Mouse (Mus musculus) myocyte (in vitro differentiated cells): ENCODE results near the gene Helt. TPM values are rescaled to one million over a fixed set of nuclear protein-coding genes. Genes with fewer than 3 reads are reported as not detected.

Source experiments
- H3K27me3 ChIP-seq: one replicate; pipeline ENCODE4 v1.6.1; 2011; ENCODE audit not compliant: control insufficient read depth, insufficient read depth, insufficient read length
- H3K36me3 ChIP-seq: one replicate; pipeline ENCODE4 v1.6.1; 2011; ENCODE audit not compliant: control insufficient read depth, insufficient read depth
- H3K4me2 ChIP-seq: one replicate; pipeline ENCODE4 v1.6.1; 2011; ENCODE audit warnings: low read depth, control low read depth
- H3K4me3 ChIP-seq: one replicate; pipeline ENCODE4 v1.5.1; 2011; ENCODE audit warnings: mild to moderate bottlenecking, control low read depth, moderate library complexity
- H3K79me2 ChIP-seq: one replicate; pipeline ENCODE4 v1.6.1; 2011; ENCODE audit not compliant: control insufficient read depth, insufficient read depth
- H3ac ChIP-seq: one replicate; pipeline ENCODE4 v1.6.1; 2011; ENCODE audit not compliant: control insufficient read depth, insufficient read length
- CEBPB ChIP-seq: IDR thresholded peaks from 2 replicates; pipeline ENCODE4 v1.6.1; 2011; ENCODE audit warnings: mild to moderate bottlenecking, moderate library complexity; ENCODE audit not compliant: poor library complexity, insufficient read depth, severe bottlenecking
- E2F4 ChIP-seq: IDR thresholded peaks from one replicate; pipeline ENCODE4 v1.6.1; 2011; ENCODE audit warnings: mild to moderate bottlenecking, control low read depth, moderate library complexity; ENCODE audit not compliant: insufficient read depth
- MAX ChIP-seq: IDR thresholded peaks from one replicate; pipeline ENCODE4 v1.6.1; 2011; ENCODE audit warnings: low read depth, mild to moderate bottlenecking, control low read depth
- MYOD1 ChIP-seq, 3 experiments: IDR thresholded peaks; one replicate each; pipeline ENCODE4 v1.6.1; 2011; ENCODE audit warnings: control low read depth in 2 of 3, low read depth in 2 of 3, mild to moderate bottlenecking in 2 of 3, moderate library complexity in 1 of 3; ENCODE audit not compliant: insufficient read length in 2 of 3, control insufficient read depth in 1 of 3
- MYOG ChIP-seq, 3 experiments: IDR thresholded peaks; one replicate each; pipeline ENCODE4 v1.6.1; 2011; ENCODE audit warnings: control low read depth in 2 of 3, low read depth in 2 of 3, mild to moderate bottlenecking in 2 of 3; ENCODE audit not compliant: insufficient read length in 2 of 3, control insufficient read depth in 1 of 3, insufficient read depth in 1 of 3
- POLR2A ChIP-seq: IDR thresholded peaks from one replicate; pipeline ENCODE4 v1.6.1; 2011; ENCODE audit warnings: low read depth, mild to moderate bottlenecking, control low read depth, moderate library complexity; ENCODE audit not compliant: insufficient read length
- POLR2AphosphoS2 ChIP-seq: IDR thresholded peaks from one replicate; pipeline ENCODE4 v1.6.1; 2011; ENCODE audit warnings: low read depth, control low read depth; ENCODE audit not compliant: insufficient read length
- REST ChIP-seq: IDR thresholded peaks from one replicate; pipeline ENCODE4 v1.6.1; 2011; ENCODE audit warnings: mild to moderate bottlenecking, control low read depth, moderate library complexity; ENCODE audit not compliant: insufficient read depth, insufficient read length
- SRF ChIP-seq: IDR thresholded peaks from one replicate; pipeline ENCODE4 v1.6.1; 2011; ENCODE audit warnings: low read depth; ENCODE audit not compliant: control insufficient read depth, insufficient read length
- TCF12 ChIP-seq: IDR thresholded peaks from one replicate; pipeline ENCODE4 v1.6.1; 2011; ENCODE audit warnings: mild to moderate bottlenecking, control low read depth; ENCODE audit not compliant: poor library complexity, insufficient read depth, severe bottlenecking
- TCF3 ChIP-seq: IDR thresholded peaks from one replicate; pipeline ENCODE4 v1.6.1; 2011; ENCODE audit warnings: low read depth, control low read depth; ENCODE audit not compliant: insufficient read length
- USF1 ChIP-seq: IDR thresholded peaks from one replicate; pipeline ENCODE4 v1.6.1; 2011; ENCODE audit warnings: low read depth, mild to moderate bottlenecking, control low read depth, moderate library complexity
- polyA plus RNA-seq: library from polyadenylated mRNA; unstranded; fragments of >200 nt; fragmentation: generic; extraction: Trizol; gene quantifications from one replicate; pipeline ENCODE4 v1.2.1, GENCODE M21; 2012; ENCODE audit warnings: missing spikeins

Gene Helt
- polyA plus RNA-seq, 1 experiment = not detected

- no peak overlapping the region for H3K4me2 ChIP-seq
- no peak overlapping the region for H3ac ChIP-seq
- H3K36me3 ChIP-seq = no peaks in the 10 kb centered on the region
- H3K27me3 ChIP-seq = peaks cover 66% of the 10 kb centered on the region
- no peak overlapping the region for H3K4me3 ChIP-seq
- TF ChIP-seq CEBPB (no peak), MYOD1 (IDR thresholded peaks at IDR 0.05; ENCODE audit: control insufficient read depth in 1 of 3, insufficient read length in 2 of 3, low read depth in 2 of 3) (no peak), TCF12 (no peak), SRF (no peak), POLR2AphosphoS2 (no peak), MYOG (IDR thresholded peaks at IDR 0.05; ENCODE audit: control insufficient read depth in 1 of 3, insufficient read depth in 1 of 3, insufficient read length in 2 of 3, low read depth in 2 of 3) (no peak), USF1 (no peak), E2F4 (no peak), TCF3 (no peak)
- no peaks in the 10 kb centered on the region for H3K79me2 ChIP-seq
Measured at GRCm38 (mm10) chr8:46295101-46295534, 647 bp upstream of the Helt start.

DNA sequence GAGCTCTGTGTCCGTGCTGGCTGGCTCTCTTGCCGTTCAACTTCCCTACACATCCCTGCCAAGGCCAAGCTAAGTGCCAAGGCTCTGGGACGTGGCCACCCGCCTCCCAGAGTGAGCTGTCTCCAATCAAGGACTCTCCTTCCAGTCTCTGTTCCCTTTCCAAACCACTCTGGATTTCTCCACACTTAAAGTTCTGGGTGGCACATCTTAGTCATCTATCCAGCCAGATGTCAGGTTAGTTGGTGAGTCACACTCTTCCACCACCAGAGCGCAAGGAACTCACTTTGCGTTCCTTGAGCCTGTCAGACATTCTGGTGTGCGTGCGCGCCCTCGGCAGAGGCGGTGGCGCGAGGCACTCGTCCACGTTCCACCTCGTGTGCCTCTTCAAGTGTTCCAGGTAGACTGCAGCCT lies 725 bp downstream of the Helt start:
- Histone ChIP-seq H3K4me2 (peak overlapping the region; percentile 30), H3ac (no peak overlapping the region), H3K27me3 (peaks cover 64% of the 10 kb centered on the region), H3K36me3 (no peaks in the 10 kb centered on the region), H3K79me2 (no peaks in the 10 kb centered on the region), H3K4me3 (no peak overlapping the region)
- no peak for TF ChIP-seq MYOG (IDR thresholded peaks at IDR 0.05; ENCODE audit: control insufficient read depth in 1 of 3, insufficient read depth in 1 of 3, insufficient read length in 2 of 3, low read depth in 2 of 3)
- no peak for TF ChIP-seq POLR2A
- TF ChIP-seq SRF = no peak
- TF ChIP-seq POLR2AphosphoS2 = no peak
- no peak for TF ChIP-seq TCF3
- no peak for TF ChIP-seq TCF12
- no peak for TF ChIP-seq REST
- no peak for TF ChIP-seq E2F4
- no peak for TF ChIP-seq MYOD1 (IDR thresholded peaks at IDR 0.05; ENCODE audit: control insufficient read depth in 1 of 3, insufficient read length in 2 of 3, low read depth in 2 of 3)
- TF ChIP-seq USF1 = no peak
- TF ChIP-seq MAX = no peak
- no peak for TF ChIP-seq CEBPB

DNA sequence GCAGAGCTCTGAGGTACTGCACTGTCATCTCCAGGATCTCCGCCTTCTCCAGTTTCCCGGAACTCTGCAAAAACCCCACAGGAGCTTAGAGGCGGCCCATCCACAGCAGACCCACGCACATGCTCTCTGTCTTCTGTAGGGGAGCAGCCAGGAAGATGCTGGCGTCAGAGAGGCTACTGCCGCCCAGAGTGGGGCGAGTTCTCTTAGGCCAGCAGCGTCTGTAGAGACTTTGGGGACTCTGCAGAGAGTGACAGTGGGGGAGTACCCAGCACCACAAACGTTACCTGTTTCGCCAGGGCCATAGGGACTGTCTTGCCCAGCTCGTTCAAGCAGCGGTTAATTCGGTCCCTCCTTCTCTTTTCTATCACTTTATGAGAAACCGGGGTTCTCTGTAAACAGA lies 1.3 kb downstream of the Helt start:
- Histone ChIP-seq H3K36me3 (no peaks in the 10 kb centered on the region), H3K4me3 (no peak overlapping the region), H3K27me3 (peaks cover 65% of the 10 kb centered on the region), H3K4me2 (peak overlapping the region; percentile 30), H3ac (no peak overlapping the region), H3K79me2 (no peaks in the 10 kb centered on the region)
- TF ChIP-seq USF1 (no peak), REST (no peak), TCF12 (no peak), POLR2AphosphoS2 (no peak), POLR2A (no peak), SRF (no peak)

- no peak for TF ChIP-seq REST
- TF ChIP-seq CEBPB = no peak
- no peak for TF ChIP-seq TCF12
- Histone ChIP-seq H3K4me3 (no peak overlapping the region), H3K79me2 (no peaks in the 10 kb centered on the region), H3K4me2 (no peak overlapping the region), H3ac (no peak overlapping the region), H3K36me3 (no peaks in the 10 kb centered on the region), H3K27me3 (peaks cover 69% of the 10 kb centered on the region)
Measured at GRCm38 (mm10) chr8:46291931-46292675, 2.4 kb downstream of the Helt start.

- peaks cover 48% of the 10 kb centered on the region for H3K27me3 ChIP-seq
Measured at GRCm38 (mm10) chr8:46289274-46289673, 5.2 kb downstream of the Helt start.

More at GRCm38 (mm10) chr8:46289274-46289673, 5.2 kb downstream of the Helt start:
- H3K36me3 ChIP-seq = no peaks in the 10 kb centered on the region
- H3K79me2 ChIP-seq = no peaks in the 10 kb centered on the region
- no peak overlapping the region for H3K4me2 ChIP-seq
- H3ac ChIP-seq = no peak overlapping the region
- TF ChIP-seq POLR2AphosphoS2 (no peak), SRF (no peak), MYOG (IDR thresholded peaks at IDR 0.05; ENCODE audit: control insufficient read depth in 1 of 3, insufficient read depth in 1 of 3, insufficient read length in 2 of 3, low read depth in 2 of 3) (no peak), E2F4 (no peak), MAX (no peak), USF1 (no peak), POLR2A (no peak), TCF12 (no peak), REST (no peak), CEBPB (no peak), TCF3 (no peak)
- H3K4me3 ChIP-seq = no peak overlapping the region
